Mouse (Mus musculus) liver, adult 2 months (tissue): ENCODE measurements around the gene Mcpt2. TPM values are rescaled to one million over a fixed set of nuclear protein-coding genes. Genes with fewer than 3 reads are reported as not detected.

Experiments
- DNase-seq: peaks from one replicate; pipeline ENCODE4 v3.0.0-alpha.2; 2011; ENCODE audit warnings: low read depth, low spot score; ENCODE audit errors: extremely low read depth
- H3K27ac ChIP-seq: fragments of 200-500 bp; replicated peaks from 2 replicates; pipeline ENCODE4 v1.5.1; 2012; ENCODE audit warnings: low read depth, mild to moderate bottlenecking, control low read depth, inconsistent platforms, low read length; ENCODE audit not compliant: insufficient read depth
- H3K27me3 ChIP-seq: fragments of 200-500 bp; 2 replicates; pipeline ENCODE4 v1.6.1; 2012; ENCODE audit warnings: mild to moderate bottlenecking, moderate library complexity, low read length, inconsistent platforms; ENCODE audit not compliant: control insufficient read depth, insufficient read depth
- H3K36me3 ChIP-seq: fragments of 200-500 bp; 2 replicates; pipeline ENCODE4 v1.6.1; 2012; ENCODE audit warnings: low read length, inconsistent platforms; ENCODE audit not compliant: control insufficient read depth, insufficient read depth
- H3K4me1 ChIP-seq: fragments of 200-500 bp; 2 replicates; pipeline ENCODE4 v1.6.1; 2011; ENCODE audit warnings: low read length; ENCODE audit not compliant: control insufficient read depth, insufficient read depth
- H3K4me3 ChIP-seq: fragments of 200-500 bp; 2 replicates; pipeline ENCODE4 v1.5.1; 2011; ENCODE audit warnings: low read depth, mild to moderate bottlenecking, control low read depth, low read length, moderate library complexity; ENCODE audit not compliant: insufficient read depth
- H3K79me2 ChIP-seq: fragments of 200-500 bp; 2 replicates; pipeline ENCODE4 v1.6.1; 2012; ENCODE audit warnings: inconsistent platforms, mild to moderate bottlenecking, low read length, moderate library complexity; ENCODE audit not compliant: control insufficient read depth, insufficient read depth
- H3K9ac ChIP-seq: fragments of 200-500 bp; 2 replicates; pipeline ENCODE4 v1.6.1; 2012; ENCODE audit warnings: low read depth, mild to moderate bottlenecking, control low read depth, inconsistent platforms, low read length
- CTCF ChIP-seq: fragments of 200-500 bp; IDR thresholded peaks from 2 replicates; pipeline ENCODE4 v1.5.1; 2011; ENCODE audit warnings: low read depth, low read length, control low read depth
- POLR2A ChIP-seq: fragments of 200-500 bp; IDR thresholded peaks from 2 replicates; pipeline ENCODE4 v1.6.1; 2011; ENCODE audit warnings: low read length, control low read depth; ENCODE audit not compliant: insufficient read depth; ENCODE audit errors: extremely low read depth
- WGBS: fragments of 180-500 bp; shearing (Covaris S2); methylation state at CpG from one replicate; pipeline ENCODE4 v1.1.7; 2018; 5-methylcytosine and 5-hydroxymethylcytosine counted together
- polyA plus RNA-seq: library from polyadenylated mRNA; depleted of rRNA; stranded (reverse); fragments of >200 nt; gene quantifications from 2 replicates; pipeline ENCODE4 v1.2.3, GENCODE M21; 2012; rRNA removed
- total RNA-seq: library from RNA; depleted of rRNA; stranded (reverse); fragments of >200 nt; gene quantifications from 2 replicates; pipeline ENCODE4 v1.2.3, GENCODE M21; 2014; rRNA removed

Gene Mcpt2
- total and polyA plus RNA-seq, 2 experiments, result not detected

DNA sequence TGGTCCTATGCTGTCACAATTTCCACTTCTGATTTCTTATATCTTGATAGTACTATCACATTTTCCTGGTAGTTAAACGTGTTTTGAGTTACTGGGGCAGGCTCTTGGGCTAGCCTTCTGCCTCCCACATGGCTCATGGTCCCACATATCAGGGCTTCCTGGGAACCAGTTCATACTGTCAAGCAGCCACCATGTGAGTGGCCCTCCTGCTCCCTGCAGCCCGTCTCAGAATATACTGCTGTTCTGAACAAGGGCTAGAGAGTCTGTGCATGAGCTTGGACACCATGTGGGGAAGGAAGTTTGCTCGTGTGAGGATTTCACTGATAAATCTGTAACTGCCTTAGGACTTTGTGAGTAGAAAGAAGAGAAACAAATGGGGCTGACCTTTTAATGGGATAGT is 44.9 kb downstream of the Mcpt2 start:
- DNase-seq, result no peak
- Histone ChIP-seq H3K4me1 (no peaks in the 10 kb centered on the region), H3K36me3 (no peaks in the 10 kb centered on the region), H3K27ac (no peak overlapping the region), H3K79me2 (no peaks in the 10 kb centered on the region), H3K27me3 (peaks cover 2% of the 10 kb centered on the region; the same call in 1 of the 2 replicates), H3K4me3 (no peak overlapping the region), H3K9ac (no peak overlapping the region)
- TF ChIP-seq POLR2A, result no peak
- TF ChIP-seq CTCF, result no peak
- 54% methylated on average over 3 of the region's 3 CpGs for WGBS

DNA sequence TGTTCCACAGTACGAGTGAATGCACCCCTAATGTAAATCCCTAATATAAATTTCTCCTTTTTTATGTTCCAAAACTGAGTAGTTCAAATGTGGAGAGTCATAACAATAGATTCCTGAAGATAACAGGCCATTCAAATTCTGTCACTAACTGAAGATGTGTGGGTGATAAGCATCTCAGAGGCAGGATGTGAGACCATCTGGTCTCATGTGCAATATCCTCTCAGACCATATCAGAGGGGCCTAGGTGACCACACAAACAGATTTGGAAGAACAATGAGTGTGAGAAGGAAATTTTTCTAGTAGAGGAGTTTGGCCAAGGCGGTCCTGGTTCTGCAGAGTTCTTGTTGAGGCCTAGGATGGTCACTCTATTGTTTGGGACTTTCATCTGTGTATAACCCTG is 51.5 kb downstream of the Mcpt2 start:
- no peaks in the 10 kb centered on the region for H3K36me3 ChIP-seq
- WGBS, result 72% methylated on average over 2 of the region's 2 CpGs
- TF ChIP-seq CTCF (no peak), POLR2A (no peak)

More for the DNA sequence above, 51.5 kb downstream of the Mcpt2 start:
- Histone ChIP-seq H3K79me2 (no peaks in the 10 kb centered on the region), H3K4me1 (no peaks in the 10 kb centered on the region), H3K4me3 (no peak overlapping the region), H3K27me3 (no peaks in the 10 kb centered on the region), H3K27ac (no peak overlapping the region), H3K9ac (no peak overlapping the region)
- no peak for DNase-seq

Other genes starting within 250 kb of the Mcpt2 start
- gene Nfatc4, start 218.9 kb upstream of the Mcpt2 start, total RNA-seq, result 0.18 and 0.60 TPM in 2 replicates
- 0.30 and 0.43 TPM in 2 replicates for gene Nfatc4, start 218.9 kb upstream of the Mcpt2 start, polyA plus RNA-seq
- gene Nynrin, start 188.0 kb upstream of the Mcpt2 start, total RNA-seq, result 0.65 and 0.81 TPM in 2 replicates
- gene Nynrin, start 188.0 kb upstream of the Mcpt2 start, polyA plus RNA-seq, result 0.66 and 0.71 TPM in 2 replicates
- gene Cbln3, start 157.6 kb upstream of the Mcpt2 start, total RNA-seq, result 0.18 and 0.34 TPM in 2 replicates
- gene Cbln3, start 157.6 kb upstream of the Mcpt2 start, polyA plus RNA-seq, result 0.49 and 0.64 TPM in 2 replicates
- gene Khnyn, start 157.1 kb upstream of the Mcpt2 start, total RNA-seq, result 29.8 and 32.5 TPM in 2 replicates
- gene Khnyn, start 157.1 kb upstream of the Mcpt2 start, polyA plus RNA-seq, result 13.3 and 15.4 TPM in 2 replicates
- gene Sdr39u1, start 141.7 kb upstream of the Mcpt2 start, total RNA-seq, result 7.0 and 10.4 TPM in 2 replicates
- gene Sdr39u1, start 141.7 kb upstream of the Mcpt2 start, polyA plus RNA-seq, result 13.4 and 16.1 TPM in 2 replicates
- gene Cma1, start 97.4 kb upstream of the Mcpt2 start, total RNA-seq, result not detected in 2 replicates
- not detected in 2 replicates for gene Cma1, start 97.4 kb upstream of the Mcpt2 start, polyA plus RNA-seq
- not detected in 2 replicates for gene Cma2, start 91.1 kb upstream of the Mcpt2 start, total RNA-seq
- not detected in 2 replicates for gene Cma2, start 91.1 kb upstream of the Mcpt2 start, polyA plus RNA-seq
- gene Mcpt1, start 24.1 kb upstream of the Mcpt2 start, total RNA-seq, result not detected in 2 replicates
- not detected in 2 replicates for gene Mcpt1, start 24.1 kb upstream of the Mcpt2 start, polyA plus RNA-seq
- gene Mcpt9, start 11.5 kb upstream of the Mcpt2 start, total RNA-seq, result not detected in 2 replicates
- not detected in 2 replicates for gene Mcpt9, start 11.5 kb upstream of the Mcpt2 start, polyA plus RNA-seq
- gene Mcpt4, start 20.3 kb downstream of the Mcpt2 start, total RNA-seq, result not detected in 2 replicates
- gene Mcpt4, start 20.3 kb downstream of the Mcpt2 start, polyA plus RNA-seq, result not detected in 2 replicates
- not detected in 2 replicates for gene Mcpt8, start 43.2 kb downstream of the Mcpt2 start, total RNA-seq
- not detected in 2 replicates for gene Mcpt8, start 43.2 kb downstream of the Mcpt2 start, polyA plus RNA-seq
- gene Ctsg, start 60.5 kb downstream of the Mcpt2 start, total RNA-seq, result not detected in 2 replicates
- not detected in 2 replicates for gene Ctsg, start 60.5 kb downstream of the Mcpt2 start, polyA plus RNA-seq
- gene Gzme, start 78.6 kb downstream of the Mcpt2 start, total RNA-seq, result not detected in 2 replicates
- gene Gzme, start 78.6 kb downstream of the Mcpt2 start, polyA plus RNA-seq, result not detected in 2 replicates
- gene Gzmd, start 90.6 kb downstream of the Mcpt2 start, total RNA-seq, result not detected in 2 replicates
- gene Gzmd, start 90.6 kb downstream of the Mcpt2 start, polyA plus RNA-seq, result not detected in 2 replicates
- gene Gzmg, start 117.5 kb downstream of the Mcpt2 start, total RNA-seq, result not detected in 2 replicates
- not detected in 2 replicates for gene Gzmg, start 117.5 kb downstream of the Mcpt2 start, polyA plus RNA-seq
- not detected in 2 replicates for gene Gzmn, start 132.6 kb downstream of the Mcpt2 start, total RNA-seq
- gene Gzmn, start 132.6 kb downstream of the Mcpt2 start, polyA plus RNA-seq, result not detected in 2 replicates
- gene Gzmf, start 169.4 kb downstream of the Mcpt2 start, total RNA-seq, result not detected in 2 replicates
- not detected in 2 replicates for gene Gzmf, start 169.4 kb downstream of the Mcpt2 start, polyA plus RNA-seq
- 0.28 TPM in 1 of 2 replicates, not detected in the other for gene Gzmc, start 192.6 kb downstream of the Mcpt2 start, total RNA-seq
- gene Gzmc, start 192.6 kb downstream of the Mcpt2 start, polyA plus RNA-seq, result not detected in 2 replicates
- 0.34 and 1.0 TPM in 2 replicates for gene Gzmb, start 220.2 kb downstream of the Mcpt2 start, total RNA-seq
- gene Gzmb, start 220.2 kb downstream of the Mcpt2 start, polyA plus RNA-seq, result 0.27 and 0.49 TPM in 2 replicates